Mouse (Mus musculus) brain, embryonic 18.5 days (tissue): ENCODE measurements around the gene C2cd4a.

Experiments used
- DNase-seq: peaks from one replicate; pipeline ENCODE4 v3.0.0-alpha.2; 2012; ENCODE audit warnings: low read depth, low spot score

The C2cd4a gene

GRCm38 (mm10) chr9:67832046-67832605, at the start of gene C2cd4a:
Gene C2cd4a (minus strand): TSS chr9:67832330.
- DNase-seq = no peak

GRCm38 (mm10) chr9:67878197-67878769, 46.2 kb upstream of the C2cd4a start:
- no peak for DNase-seq

- DNase-seq = no peak
These were observed 45.1 kb upstream of the C2cd4a start for GRCm38 (mm10) chr9:67877081-67877718.

GRCm38 (mm10) chr9:67875337-67875736, 43.2 kb upstream of the C2cd4a start:
- DNase-seq = no peak

- no peak for DNase-seq
These were observed 42.5 kb upstream of the C2cd4a start for GRCm38 (mm10) chr9:67874522-67875222.

- no peak for DNase-seq
These were observed 37.7 kb upstream of the C2cd4a start for GRCm38 (mm10) chr9:67869691-67870450.

- DNase-seq = no peak
These were observed 35.3 kb upstream of the C2cd4a start for GRCm38 (mm10) chr9:67867411-67867810.

GRCm38 (mm10) chr9:67865411-67865810, 33.3 kb upstream of the C2cd4a start:
- DNase-seq = no peak

- no peak for DNase-seq
These were observed 31.9 kb upstream of the C2cd4a start for GRCm38 (mm10) chr9:67864011-67864410.

- no peak for DNase-seq
These were observed 31.2 kb upstream of the C2cd4a start for GRCm38 (mm10) chr9:67863332-67863731.

- DNase-seq = no peak
These were observed 28.1 kb upstream of the C2cd4a start for GRCm38 (mm10) chr9:67860273-67860672.

- no peak for DNase-seq
These were observed 19.0 kb upstream of the C2cd4a start for GRCm38 (mm10) chr9:67851150-67851549.

GRCm38 (mm10) chr9:67849846-67850245, 17.7 kb upstream of the C2cd4a start:
- no peak for DNase-seq

- DNase-seq = no peak
These were observed 17.3 kb upstream of the C2cd4a start for GRCm38 (mm10) chr9:67849397-67849796.

- no peak for DNase-seq
These were observed 15.5 kb upstream of the C2cd4a start for GRCm38 (mm10) chr9:67847606-67848005.

GRCm38 (mm10) chr9:67846089-67846488, 14.0 kb upstream of the C2cd4a start:
- no peak for DNase-seq

- no peak for DNase-seq
These were observed 13.5 kb upstream of the C2cd4a start for GRCm38 (mm10) chr9:67845648-67846047.

GRCm38 (mm10) chr9:67845012-67845411, 12.9 kb upstream of the C2cd4a start:
- DNase-seq = no peak

GRCm38 (mm10) chr9:67842797-67843196, 10.7 kb upstream of the C2cd4a start:
- no peak for DNase-seq

- DNase-seq = peak; percentile 70
These were observed 8.1 kb upstream of the C2cd4a start, which contains the start of gene Vps13c for GRCm38 (mm10) chr9:67839981-67840859. Gene Vps13c (plus strand): TSS chr9:67840396.

- DNase-seq = no peak
These were observed 5.2 kb upstream of the C2cd4a start for GRCm38 (mm10) chr9:67837311-67837710.
